Mouse (Mus musculus) erythroid progenitor cell, adult 5-6 weeks (primary cell): Measurements from ENCODE around the gene Klra6. TPM values are rescaled to one million over a fixed set of nuclear protein-coding genes. Genes with fewer than 3 reads are reported as not detected.
"Not testable (repeated sequence)": the region's sequence is repeated elsewhere in the genome, so short reads cannot be mapped to it uniquely, and the experiment has no call there.

Experiments
- ATAC-seq: replicated peaks from 2 replicates; pipeline ENCODE4 v1.8.0; 2016; ENCODE audit warnings: moderate number of reproducible peaks, mild to moderate bottlenecking, moderate TSS enrichment, inconsistent platforms; ENCODE audit not compliant: poor library complexity, low FRiP score, severe bottlenecking
- total RNA-seq, 2 experiments: library from RNA; stranded (forward) in 1 of 2; stranded (reverse) in 1 of 2; fragments of 150-400 nt in 1 of 2; fragments of 186-747, 209-891 nt in 1 of 2; gene quantifications; 2 replicates each; pipeline versions ENCODE4 v1.2.3 to v1.2.4; 2015 to 2017; ENCODE audit warnings: low replicate concordance in 2 of 2

Gene Klra6
- total RNA-seq (2015; ENCODE audit: low replicate concordance) (4.7 TPM in 1 of 2 replicates, not detected in the other), total RNA-seq (2017; ENCODE audit: low replicate concordance) (not detected in 2 replicates)

DNA sequence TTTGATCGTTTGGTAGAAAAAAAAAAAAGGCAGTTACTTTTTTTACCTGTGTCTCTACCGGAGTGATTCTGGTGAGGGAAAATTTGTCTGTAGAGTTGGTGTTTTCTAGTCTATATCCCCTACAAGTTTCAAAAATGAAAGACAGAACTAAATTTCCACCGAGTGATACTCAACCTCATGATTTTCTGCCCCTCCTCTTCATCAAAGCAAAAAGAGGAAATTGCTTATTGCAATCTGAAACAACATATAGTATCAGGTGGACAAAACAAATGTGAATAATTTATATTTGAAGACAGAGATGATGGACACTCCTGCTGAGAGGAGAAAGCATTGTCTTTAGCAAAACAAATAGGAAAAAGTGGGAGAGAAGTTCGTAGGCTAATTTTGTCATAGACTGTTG is at the start of gene Klra6:
TSS of gene Klra6 (minus strand) at position 101 of the 400 bp plus-strand sequence.
- ATAC-seq = no peak

DNA sequence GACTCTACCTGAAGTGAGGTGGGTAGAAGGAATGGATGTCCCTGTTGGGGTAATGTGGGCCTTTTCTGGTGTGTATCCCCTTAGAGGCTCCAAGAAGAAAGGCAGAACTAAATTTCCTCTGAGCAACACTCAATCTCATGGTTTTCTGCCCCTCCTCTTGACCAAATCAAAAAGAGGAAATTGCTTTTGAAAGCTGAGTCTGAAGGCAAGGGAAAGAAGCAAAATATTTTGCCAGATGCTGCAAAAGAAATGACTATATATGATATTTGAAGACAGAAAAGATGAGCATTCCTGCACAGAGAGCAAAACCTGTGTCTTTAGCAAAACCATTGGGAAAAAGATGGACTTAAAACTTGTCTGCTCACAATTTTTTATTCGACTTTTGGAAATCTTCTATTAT is 40.4 kb upstream of the Klra6 start, which contains the start of gene Klra4:
TSS of gene Klra4 (minus strand) at position 101 of the 400 bp plus-strand sequence.
- ATAC-seq = not testable (repeated sequence)

DNA sequence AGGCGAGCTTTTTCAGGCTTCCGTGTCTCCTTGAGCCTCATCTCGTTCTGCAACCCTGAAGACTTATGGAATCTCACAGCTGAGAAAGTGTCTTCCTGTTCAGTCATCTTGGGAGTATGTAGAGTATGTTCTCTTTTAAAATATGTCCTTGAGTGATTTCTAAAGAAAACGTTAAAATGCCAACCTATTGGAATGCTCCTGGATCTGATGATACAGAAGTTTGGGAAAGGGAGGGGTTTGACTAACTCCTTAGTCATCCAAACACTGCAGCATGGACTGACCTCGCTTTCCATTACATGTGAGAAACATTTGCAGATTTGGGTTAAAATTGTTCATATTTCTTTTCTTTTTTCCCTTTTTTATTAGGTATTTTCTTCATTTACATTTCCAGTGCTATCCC is 38.4 kb upstream of the Klra6 start:
- ATAC-seq = no peak

DNA sequence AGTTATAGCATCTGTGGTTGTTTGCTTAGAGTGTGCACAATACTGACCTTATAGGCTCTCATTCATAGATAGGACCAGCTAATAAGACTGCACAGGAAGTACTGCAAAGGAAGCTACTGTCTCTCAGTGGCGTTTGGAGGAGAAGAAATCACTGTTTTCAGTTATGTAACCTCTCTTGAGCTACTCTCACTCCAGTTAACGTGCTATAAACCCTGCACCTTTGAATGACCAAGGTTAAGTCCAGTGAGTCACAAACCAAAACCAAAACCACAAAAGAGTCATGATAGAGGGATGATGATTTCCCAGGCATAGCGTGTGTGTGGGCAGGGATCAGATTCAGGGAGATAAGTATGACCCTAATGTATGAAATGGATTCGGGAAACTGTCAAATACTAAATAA is 8.4 kb upstream of the Klra6 start:
- ATAC-seq = not testable (repeated sequence)

DNA sequence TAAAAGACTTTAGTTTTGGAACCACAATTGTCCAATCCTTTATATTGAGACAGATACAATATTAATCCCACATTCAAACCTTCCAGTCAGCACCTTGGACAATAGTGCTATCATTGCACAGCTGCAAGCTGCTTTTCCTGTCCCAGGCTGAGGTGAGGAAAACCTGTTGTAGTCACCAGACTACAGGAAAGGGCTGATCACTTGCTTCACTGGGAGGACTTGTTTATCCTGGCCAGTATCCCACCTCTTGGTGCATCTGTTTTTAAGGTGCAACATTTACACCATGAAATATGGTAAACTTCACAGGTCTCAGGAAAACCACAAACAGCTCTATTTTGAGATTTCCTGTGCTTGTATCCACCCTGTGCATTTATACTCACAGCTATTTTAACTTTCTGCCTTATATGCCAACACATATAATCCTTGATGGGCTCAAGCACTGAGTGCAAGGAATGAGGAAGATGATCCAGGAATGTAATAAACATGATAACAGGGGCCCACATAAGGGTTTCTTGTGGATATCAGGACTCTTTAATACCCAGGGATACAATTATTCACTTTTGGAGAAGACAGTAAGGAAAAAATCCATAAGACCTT is 4.8 kb upstream of the Klra6 start:
- ATAC-seq = not testable (repeated sequence)

Other genes starting within 250 kb of the Klra6 start
- gene Gm156, start 242.7 kb downstream of the Klra6 start, total RNA-seq (2015; ENCODE audit: low replicate concordance) = not detected in 2 replicates
- gene Gm156, start 242.7 kb downstream of the Klra6 start, total RNA-seq (2017; ENCODE audit: low replicate concordance) = not detected in 2 replicates
- not detected in 2 replicates for gene Gm17631, start 164.3 kb downstream of the Klra6 start, total RNA-seq (2015; ENCODE audit: low replicate concordance)
- not detected in 2 replicates for gene Gm17631, start 164.3 kb downstream of the Klra6 start, total RNA-seq (2017; ENCODE audit: low replicate concordance)
- 3.2 TPM in 1 of 2 replicates, not detected in the other for gene Klra17, start 150.3 kb downstream of the Klra6 start, total RNA-seq (2015; ENCODE audit: low replicate concordance)
- gene Klra17, start 150.3 kb downstream of the Klra6 start, total RNA-seq (2017; ENCODE audit: low replicate concordance) = 0.90 TPM in 1 of 2 replicates, not detected in the other
- gene Klra5, start 109.3 kb downstream of the Klra6 start, total RNA-seq (2015; ENCODE audit: low replicate concordance) = not detected in 2 replicates
- not detected in 2 replicates for gene Klra5, start 109.3 kb downstream of the Klra6 start, total RNA-seq (2017; ENCODE audit: low replicate concordance)
- 3.4 TPM in 1 of 2 replicates, not detected in the other for gene Klra4, start 40.3 kb upstream of the Klra6 start, total RNA-seq (2015; ENCODE audit: low replicate concordance)
- not detected in 2 replicates for gene Klra4, start 40.3 kb upstream of the Klra6 start, total RNA-seq (2017; ENCODE audit: low replicate concordance)
- gene Klra8, start 102.9 kb upstream of the Klra6 start, total RNA-seq (2015; ENCODE audit: low replicate concordance) = 4.3 and 12.2 TPM in 2 replicates
- 1.7 TPM in 1 of 2 replicates, not detected in the other for gene Klra8, start 102.9 kb upstream of the Klra6 start, total RNA-seq (2017; ENCODE audit: low replicate concordance)
- not detected in 2 replicates for gene Klra9, start 166.2 kb upstream of the Klra6 start, total RNA-seq (2015; ENCODE audit: low replicate concordance)
- gene Klra9, start 166.2 kb upstream of the Klra6 start, total RNA-seq (2017; ENCODE audit: low replicate concordance) = 0.30 and 0.90 TPM in 2 replicates
- gene Klra7, start 206.4 kb upstream of the Klra6 start, total RNA-seq (2015; ENCODE audit: low replicate concordance) = not detected in 2 replicates
- gene Klra7, start 206.4 kb upstream of the Klra6 start, total RNA-seq (2017; ENCODE audit: low replicate concordance) = 0.90 TPM in 1 of 2 replicates, not detected in the other